Mouse (Mus musculus) liver, embryonic 12.5 days (tissue): ENCODE results near the gene Pdlim4. TPM values are rescaled to one million over a fixed set of nuclear protein-coding genes. Genes with fewer than 3 reads are reported as not detected.

Experiments
- ATAC-seq: fragments of 200-750 bp; cut with Nextera tagmentation; 2 replicates; pipeline ENCODE4 v1.8.0; 2017; ENCODE audit warnings: moderate number of reproducible peaks, mild to moderate bottlenecking, moderate library complexity
- H3K27ac ChIP-seq: fragments of 300-500 bp; sonication (generic); 2 replicates; pipeline ENCODE4 v1.5.1; 2016; ENCODE audit warnings: mild to moderate bottlenecking
- H3K27me3 ChIP-seq: fragments of 300-500 bp; sonication (generic); replicated peaks from 2 replicates; pipeline ENCODE4 v1.6.1; 2016; ENCODE audit warnings: mild to moderate bottlenecking, moderate library complexity
- H3K36me3 ChIP-seq: fragments of 300-500 bp; sonication (generic); 2 replicates; pipeline ENCODE4 v1.6.1; 2016; ENCODE audit warnings: mild to moderate bottlenecking, moderate library complexity
- H3K4me1 ChIP-seq: fragments of 300-500 bp; sonication (generic); 2 replicates; pipeline ENCODE4 v1.6.1; 2016
- H3K4me2 ChIP-seq: fragments of 300-500 bp; sonication (generic); 2 replicates; pipeline ENCODE4 v1.6.1; 2016; ENCODE audit warnings: mild to moderate bottlenecking, moderate library complexity
- H3K4me3 ChIP-seq: fragments of 300-500 bp; sonication (generic); 2 replicates; pipeline ENCODE4 v1.5.1; 2016; ENCODE audit warnings: mild to moderate bottlenecking, moderate library complexity
- H3K9ac ChIP-seq: fragments of 300-500 bp; sonication (generic); 2 replicates; pipeline ENCODE4 v1.6.1; 2016; ENCODE audit warnings: mild to moderate bottlenecking, moderate library complexity
- H3K9me3 ChIP-seq: fragments of 300-500 bp; sonication (generic); replicated peaks from 2 replicates; pipeline ENCODE4 v1.6.1; 2016; ENCODE audit warnings: mild to moderate bottlenecking, moderate library complexity
- WGBS: fragments of 180-500 bp; shearing (Covaris S2); methylation state at CpG from one replicate; pipeline ENCODE4 v1.1.7; 2016; ENCODE audit not compliant: insufficient replicate concordance; 5-methylcytosine and 5-hydroxymethylcytosine counted together
- polyA plus RNA-seq: library from polyadenylated mRNA; unstranded; fragments of >200 nt; fragmentation: Nextera tagmentation; extraction: Ambion mirVana; gene quantifications from 2 replicates; pipeline ENCODE4 v1.2.1, GENCODE M21; 2016

Gene Pdlim4
- polyA plus RNA-seq, 1 experiment from 2014 or later = 4.4 TPM

GRCm38 (mm10) chr11:54066400-54066799 lies 2.4 kb downstream of the Pdlim4 start:
- H3K9me3 ChIP-seq = no peaks in the 10 kb centered on the region
- ATAC-seq = no peak
- H3K27me3 ChIP-seq = peaks cover 84% of the 10 kb centered on the region
- no peak overlapping the region for H3K4me2 ChIP-seq
- H3K27ac ChIP-seq = no peak overlapping the region
- 55% methylated on average over 5 of the region's 5 CpGs for WGBS
- H3K9ac ChIP-seq = no peak overlapping the region
- peaks cover 11% of the 10 kb centered on the region for H3K4me1 ChIP-seq
- no peaks in the 10 kb centered on the region for H3K36me3 ChIP-seq
- H3K4me3 ChIP-seq = no peak overlapping the region

GRCm38 (mm10) chr11:54065915-54066178 lies 3.0 kb downstream of the Pdlim4 start:
- 75% methylated on average over 4 of the region's 4 CpGs for WGBS

GRCm38 (mm10) chr11:54065106-54065914 lies 3.5 kb downstream of the Pdlim4 start:
- Histone ChIP-seq H3K27ac (no peak overlapping the region), H3K4me2 (no peak overlapping the region), H3K4me1 (peaks cover 11% of the 10 kb centered on the region), H3K9me3 (no peaks in the 10 kb centered on the region), H3K4me3 (no peak overlapping the region), H3K9ac (no peak overlapping the region), H3K36me3 (no peaks in the 10 kb centered on the region), H3K27me3 (peaks cover 77% of the 10 kb centered on the region)
- WGBS = 61% methylated on average over 12 of the region's 12 CpGs
- ATAC-seq = no peak

More at GRCm38 (mm10) chr11:54065915-54066178, 3.0 kb downstream of the Pdlim4 start:
- Histone ChIP-seq H3K27me3 (peaks cover 78% of the 10 kb centered on the region), H3K9ac (no peak overlapping the region), H3K4me1 (peaks cover 11% of the 10 kb centered on the region), H3K36me3 (no peaks in the 10 kb centered on the region), H3K27ac (no peak overlapping the region), H3K4me2 (no peak overlapping the region), H3K9me3 (no peaks in the 10 kb centered on the region), H3K4me3 (no peak overlapping the region)
- ATAC-seq = no peak

DNA sequence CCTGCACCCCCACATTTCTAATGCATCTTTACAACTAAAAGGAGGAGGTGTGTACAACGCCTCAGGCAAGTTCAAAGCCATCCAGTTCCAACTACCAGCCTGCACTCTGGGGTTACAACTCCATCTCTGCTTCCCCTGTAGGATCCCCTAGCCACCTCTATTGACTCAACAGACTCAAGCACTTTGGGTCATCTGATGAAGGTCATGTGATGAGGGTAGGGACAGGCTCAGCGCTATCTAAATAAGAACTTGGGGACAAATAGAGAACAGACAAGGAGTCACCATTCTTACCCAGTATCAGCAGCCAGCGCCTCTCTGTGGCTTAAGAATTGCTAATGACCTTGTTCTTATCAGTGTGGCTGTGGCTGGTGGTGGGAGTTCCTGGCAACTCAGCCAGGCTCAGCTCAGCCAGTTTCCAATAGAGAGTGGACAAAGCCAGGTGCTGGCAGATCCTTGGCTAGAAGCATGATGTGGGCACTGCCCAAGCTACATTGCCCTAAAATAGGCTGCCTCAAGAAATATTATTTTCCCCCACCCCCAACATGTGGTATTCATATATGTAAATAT lies 4.3 kb downstream of the Pdlim4 start:
- no peak overlapping the region for H3K27ac ChIP-seq
- ATAC-seq = no peak
- H3K9me3 ChIP-seq = no peaks in the 10 kb centered on the region
- peaks cover 11% of the 10 kb centered on the region for H3K4me1 ChIP-seq
- H3K4me2 ChIP-seq = no peak overlapping the region
- H3K9ac ChIP-seq = no peak overlapping the region
- no peak overlapping the region for H3K4me3 ChIP-seq
- peaks cover 76% of the 10 kb centered on the region for H3K27me3 ChIP-seq
- WGBS = 29% methylated on average over 3 of the region's 3 CpGs
- no peaks in the 10 kb centered on the region for H3K36me3 ChIP-seq

DNA sequence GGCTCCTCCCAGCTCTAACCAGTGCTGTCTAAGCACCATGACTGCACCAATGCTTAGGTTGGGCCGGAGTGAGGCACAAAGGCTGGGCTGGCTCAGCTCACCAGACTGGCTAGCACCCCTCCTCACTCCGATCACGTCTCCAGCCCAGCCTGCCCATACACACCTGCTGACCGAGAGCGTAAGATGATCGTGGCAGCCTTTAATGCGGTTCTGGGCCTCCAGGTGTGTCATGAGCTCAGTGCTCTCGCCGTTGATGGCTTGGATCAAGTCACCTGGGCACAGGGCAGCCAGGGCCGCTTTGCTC lies 5.4 kb downstream of the Pdlim4 start:
- Histone ChIP-seq H3K9ac (no peak overlapping the region), H3K4me2 (no peak overlapping the region), H3K27me3 (peaks cover 74% of the 10 kb centered on the region), H3K4me1 (peaks cover 11% of the 10 kb centered on the region), H3K27ac (no peak overlapping the region), H3K9me3 (no peaks in the 10 kb centered on the region), H3K4me3 (no peak overlapping the region), H3K36me3 (no peaks in the 10 kb centered on the region)
- no peak for ATAC-seq
- 80% methylated on average over 10 of the region's 10 CpGs for whole genome bisulfite sequencing

- Histone ChIP-seq H3K4me2 (no peak overlapping the region), H3K4me3 (no peak overlapping the region), H3K4me1 (peaks cover 11% of the 10 kb centered on the region), H3K27me3 (peaks cover 74% of the 10 kb centered on the region), H3K36me3 (no peaks in the 10 kb centered on the region), H3K27ac (no peak overlapping the region), H3K9me3 (no peaks in the 10 kb centered on the region), H3K9ac (no peak overlapping the region)
- no peak for ATAC-seq
- WGBS = 72% methylated on average over 9 of the region's 9 CpGs
Measured at GRCm38 (mm10) chr11:54062753-54063471, 5.9 kb downstream of the Pdlim4 start.

DNA sequence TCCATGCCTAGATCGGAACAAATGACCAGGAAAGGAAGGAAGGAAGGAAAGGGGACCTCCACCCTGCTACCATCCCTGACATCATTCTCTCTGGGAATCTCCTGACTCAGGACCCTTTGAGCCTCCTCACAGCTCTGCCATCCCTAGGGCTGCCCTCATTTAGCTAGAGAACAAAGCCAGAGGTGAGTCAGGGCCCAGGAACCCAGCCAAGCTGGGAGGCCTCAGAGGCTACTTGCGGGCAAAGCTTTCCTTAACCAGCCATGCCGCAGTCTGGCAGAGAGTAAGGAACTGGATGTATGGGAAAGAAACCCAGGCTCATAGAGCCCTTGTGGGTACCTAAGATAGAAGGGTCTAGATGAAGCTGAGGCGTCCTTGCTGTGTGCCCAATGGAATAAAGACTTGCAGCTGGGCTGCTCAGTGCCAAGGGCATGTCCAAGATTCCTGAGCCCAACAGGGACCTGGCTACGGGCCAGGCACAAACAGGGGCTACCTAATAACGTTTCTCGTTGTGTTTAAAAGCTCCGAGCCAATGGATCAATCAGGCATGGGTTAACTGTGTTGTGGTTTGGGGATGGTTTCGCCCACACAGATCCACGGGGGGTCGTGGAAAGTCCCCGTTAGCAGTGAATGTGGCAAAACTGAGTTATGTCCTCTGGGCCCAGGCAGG lies 6.6 kb downstream of the Pdlim4 start:
- peaks cover 11% of the 10 kb centered on the region for H3K4me1 ChIP-seq
- H3K9ac ChIP-seq = no peak overlapping the region
- peaks cover 73% of the 10 kb centered on the region for H3K27me3 ChIP-seq
- H3K9me3 ChIP-seq = no peaks in the 10 kb centered on the region
- no peaks in the 10 kb centered on the region for H3K36me3 ChIP-seq
- 69% methylated on average over 12 of the region's 12 CpGs for WGBS
- no peak for ATAC-seq
- H3K4me2 ChIP-seq = no peak overlapping the region
- H3K27ac ChIP-seq = no peak overlapping the region
- no peak overlapping the region for H3K4me3 ChIP-seq

DNA sequence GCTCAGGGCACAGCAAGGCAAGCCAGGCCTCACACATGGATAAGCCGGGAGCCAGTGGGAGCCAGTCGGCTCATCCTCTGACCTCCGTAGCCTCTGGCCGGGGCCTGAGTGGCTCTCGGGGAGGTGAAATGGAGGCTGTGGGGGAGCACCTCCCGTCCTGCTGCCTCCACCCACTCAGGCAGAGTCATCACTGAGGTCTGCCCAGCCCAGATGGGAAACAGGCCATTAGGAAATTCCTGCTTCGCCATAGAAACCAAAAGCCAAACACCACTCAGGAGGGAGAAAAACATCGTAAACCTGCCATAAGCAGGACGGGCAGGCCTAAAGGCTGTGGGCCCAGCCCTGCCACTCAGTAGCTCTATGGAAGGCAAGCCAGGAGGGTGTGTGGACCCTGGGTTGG lies 8.5 kb downstream of the Pdlim4 start:
- peaks cover 11% of the 10 kb centered on the region for H3K4me1 ChIP-seq
- H3K27ac ChIP-seq = no peak overlapping the region
- WGBS = 59% methylated on average over 9 of the region's 9 CpGs
- ATAC-seq = no peak
- no peak overlapping the region for H3K4me2 ChIP-seq
- peaks cover 58% of the 10 kb centered on the region for H3K27me3 ChIP-seq
- H3K4me3 ChIP-seq = no peak overlapping the region
- H3K36me3 ChIP-seq = no peaks in the 10 kb centered on the region
- H3K9ac ChIP-seq = no peak overlapping the region
- H3K9me3 ChIP-seq = no peaks in the 10 kb centered on the region

DNA sequence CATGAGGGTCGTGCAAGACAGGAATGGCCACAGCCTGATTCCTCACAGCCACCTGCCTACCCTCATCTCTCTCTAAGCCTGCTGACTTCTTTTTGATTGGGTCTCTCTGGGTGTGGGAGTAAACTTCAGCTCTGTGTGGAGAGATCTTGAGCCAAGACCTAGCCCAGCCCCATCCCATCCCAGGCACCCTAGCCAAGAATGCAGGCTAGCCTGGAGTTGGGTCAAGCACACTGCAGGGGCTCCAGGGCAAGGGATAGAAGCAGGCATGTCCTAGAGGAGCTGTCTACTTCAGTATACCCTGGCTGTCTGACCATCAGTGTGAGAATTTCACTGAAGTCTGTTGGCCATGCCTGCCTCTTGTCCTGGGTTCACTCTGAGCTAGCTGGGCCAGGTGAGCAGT lies 9.3 kb downstream of the Pdlim4 start:
- Histone ChIP-seq H3K36me3 (no peaks in the 10 kb centered on the region), H3K4me3 (no peak overlapping the region), H3K9me3 (no peaks in the 10 kb centered on the region), H3K9ac (no peak overlapping the region), H3K4me2 (no peak overlapping the region), H3K27ac (no peak overlapping the region), H3K27me3 (peaks cover 56% of the 10 kb centered on the region), H3K4me1 (peaks cover 4% of the 10 kb centered on the region)
- no peak for ATAC-seq
- 43% methylated on average over 1 of the region's 1 CpGs for WGBS

DNA sequence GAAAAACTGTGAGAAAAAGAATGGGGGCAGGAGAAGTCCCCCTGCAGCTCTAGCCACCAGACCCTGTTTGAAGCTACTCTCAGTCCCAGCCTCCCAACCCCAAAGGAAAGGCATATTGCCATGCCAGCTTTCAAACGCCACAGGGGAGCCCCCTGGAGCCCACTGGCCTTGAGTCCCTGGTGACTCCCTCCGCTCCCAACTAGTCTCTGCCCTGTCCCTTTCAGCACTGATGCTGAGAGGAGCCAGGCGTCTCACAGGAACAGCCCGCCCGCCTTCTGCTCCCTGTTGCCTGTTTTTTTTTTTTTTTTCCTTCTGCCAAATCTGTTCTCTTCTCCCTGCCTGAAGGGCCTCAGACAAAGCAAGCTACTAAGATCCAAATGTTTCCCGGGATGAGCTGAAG lies 10.2 kb downstream of the Pdlim4 start:
- H3K36me3 ChIP-seq = no peaks in the 10 kb centered on the region
- WGBS = 49% methylated on average over 6 of the region's 6 CpGs
- peaks cover 2% of the 10 kb centered on the region for H3K4me1 ChIP-seq
- peaks cover 52% of the 10 kb centered on the region for H3K27me3 ChIP-seq
- H3K4me3 ChIP-seq = no peak overlapping the region
- no peak for ATAC-seq
- H3K4me2 ChIP-seq = no peak overlapping the region
- no peak overlapping the region for H3K9ac ChIP-seq
- no peak overlapping the region for H3K27ac ChIP-seq
- H3K9me3 ChIP-seq = no peaks in the 10 kb centered on the region

GRCm38 (mm10) chr11:54058056-54058617 lies 10.7 kb downstream of the Pdlim4 start:
- Histone ChIP-seq H3K27ac (no peak overlapping the region), H3K4me2 (no peak overlapping the region), H3K9ac (no peak overlapping the region), H3K36me3 (no peaks in the 10 kb centered on the region), H3K27me3 (peaks cover 47% of the 10 kb centered on the region), H3K9me3 (no peaks in the 10 kb centered on the region), H3K4me1 (peaks cover 7% of the 10 kb centered on the region), H3K4me3 (no peak overlapping the region)
- no peak for ATAC-seq
- WGBS = 56% methylated on average over 10 of the region's 10 CpGs

- Histone ChIP-seq H3K27ac (no peak overlapping the region), H3K4me1 (peaks cover 13% of the 10 kb centered on the region), H3K4me2 (no peak overlapping the region), H3K36me3 (no peaks in the 10 kb centered on the region), H3K4me3 (no peak overlapping the region), H3K27me3 (peaks cover 47% of the 10 kb centered on the region), H3K9me3 (no peaks in the 10 kb centered on the region), H3K9ac (no peak overlapping the region)
- WGBS = 43% methylated on average over 2 of the region's 2 CpGs
- no peak for ATAC-seq
Measured at GRCm38 (mm10) chr11:54057428-54057827, 11.4 kb downstream of the Pdlim4 start.
